Mouse (Mus musculus): Measurements from ENCODE around the gene Dand5.

DNA sequence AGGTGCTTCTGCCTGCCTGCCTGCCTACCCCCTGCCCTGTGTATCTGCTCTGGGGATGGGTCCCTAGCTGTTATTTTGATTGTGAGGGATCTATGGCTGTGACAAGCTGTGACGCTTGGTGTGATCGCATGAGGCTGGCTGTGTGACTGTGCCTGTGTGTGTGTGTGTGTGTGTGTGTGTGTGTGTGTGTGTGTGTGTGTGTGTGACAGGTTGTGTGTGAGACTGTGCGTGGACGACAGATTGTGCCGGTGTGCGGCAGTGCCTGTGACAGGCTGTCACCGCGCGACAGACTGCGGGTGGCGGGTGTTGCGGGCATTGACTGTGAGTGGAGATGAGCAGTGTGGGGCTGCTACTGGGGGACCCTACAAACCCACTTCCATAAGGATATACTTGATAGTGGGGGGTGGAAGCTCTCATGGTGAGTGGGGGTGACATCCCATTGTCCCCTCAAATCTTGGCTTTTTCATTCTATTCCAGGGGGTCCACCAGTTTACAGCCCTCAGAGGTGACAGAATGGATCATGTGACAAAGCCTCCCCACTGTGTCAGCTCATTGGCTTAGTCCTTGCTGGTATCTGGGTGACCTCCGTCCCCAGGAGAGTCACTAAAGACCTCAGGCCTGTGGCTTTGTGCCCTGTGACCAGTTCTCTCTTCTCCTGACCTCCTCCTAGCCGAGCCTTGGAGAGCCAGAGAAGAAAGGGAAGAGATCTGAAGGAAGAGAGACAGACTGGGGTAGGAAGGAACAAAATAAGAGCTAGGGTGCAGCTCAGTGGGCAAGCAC, 34.9 kb downstream of the Dand5 start:
- TF ChIP-seq POLR2A (IDR thresholded peaks at IDR 0.05; ENCODE audit: control insufficient read depth, low read depth, low read length): no peak
- TF ChIP-seq CTCF (IDR thresholded peaks at IDR 0.05; ENCODE audit: control insufficient read depth, insufficient read depth, insufficient replicate concordance, low read depth, low read length): no peak

Data from testis, adult 2 months (tissue).